Mouse (Mus musculus) monocyte, adult 5-6 weeks (primary cell): Measurements from ENCODE around the gene March5. TPM values are rescaled to one million over a fixed set of nuclear protein-coding genes. Genes with fewer than 3 reads are reported as not detected.
"Not testable (repeated sequence)": the region's sequence is repeated elsewhere in the genome, so short reads cannot be mapped to it uniquely, and the experiment has no call there.

Experiments used
- ATAC-seq: fragments of 153-309, 156-312 bp; replicated peaks from 2 replicates; pipeline ENCODE4 v1.8.0; 2017; ENCODE audit warnings: mild to moderate bottlenecking; ENCODE audit not compliant: low TSS enrichment, insufficient number of reproducible peaks, severe bottlenecking, poor library complexity, low FRiP score
- total RNA-seq: library from RNA; stranded (forward); fragments of 200-1000, 200-491, 200-594 nt; gene quantifications from 3 replicates; pipeline ENCODE4 v1.2.3, GENCODE M21; 2017

March5 gene
- total RNA-seq, 1 experiment from 2014 or later, result 122 TPM

GRCm38 (mm10) chr19:37206641-37207302 is 571 bp upstream of the March5 start:
- 0 out of 2 replicates have a peak, but pooled peaks have one; percentile 19 for ATAC-seq

DNA sequence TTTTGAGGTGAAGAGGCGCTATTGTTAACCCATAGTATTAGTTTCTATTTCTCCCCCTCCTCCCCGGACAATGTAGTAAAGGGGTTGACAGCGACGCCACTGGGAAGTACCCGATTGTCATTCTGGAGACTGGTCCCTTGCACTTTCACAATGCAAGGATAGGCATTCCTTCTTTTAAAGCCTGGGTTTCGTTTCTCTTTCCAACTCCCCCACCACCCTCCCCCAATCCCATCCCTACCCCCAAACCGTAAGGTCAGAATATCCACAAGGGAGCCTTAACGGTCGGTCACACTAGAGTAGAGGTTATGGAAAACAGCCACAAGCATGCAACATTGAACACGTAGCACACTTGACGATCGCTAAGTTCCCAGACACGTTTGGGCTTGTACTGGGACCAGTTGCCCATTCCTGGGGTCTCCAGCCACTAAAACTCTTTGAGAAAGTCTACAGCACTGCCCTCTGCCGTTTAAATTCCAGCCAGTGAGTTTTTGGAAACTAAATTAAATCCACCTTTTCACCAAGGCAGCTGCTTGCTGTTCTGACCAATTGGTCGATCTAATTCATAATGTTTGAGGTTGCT is 923 bp downstream of the March5 start, which contains the start of gene Cpeb3:
Cpeb3 (minus strand) TSS at position 426 of the 580 bp plus-strand sequence.
- no peak for ATAC-seq

- no peak for ATAC-seq
These were observed 1.6 kb downstream of the March5 start for GRCm38 (mm10) chr19:37208986-37209385.

DNA sequence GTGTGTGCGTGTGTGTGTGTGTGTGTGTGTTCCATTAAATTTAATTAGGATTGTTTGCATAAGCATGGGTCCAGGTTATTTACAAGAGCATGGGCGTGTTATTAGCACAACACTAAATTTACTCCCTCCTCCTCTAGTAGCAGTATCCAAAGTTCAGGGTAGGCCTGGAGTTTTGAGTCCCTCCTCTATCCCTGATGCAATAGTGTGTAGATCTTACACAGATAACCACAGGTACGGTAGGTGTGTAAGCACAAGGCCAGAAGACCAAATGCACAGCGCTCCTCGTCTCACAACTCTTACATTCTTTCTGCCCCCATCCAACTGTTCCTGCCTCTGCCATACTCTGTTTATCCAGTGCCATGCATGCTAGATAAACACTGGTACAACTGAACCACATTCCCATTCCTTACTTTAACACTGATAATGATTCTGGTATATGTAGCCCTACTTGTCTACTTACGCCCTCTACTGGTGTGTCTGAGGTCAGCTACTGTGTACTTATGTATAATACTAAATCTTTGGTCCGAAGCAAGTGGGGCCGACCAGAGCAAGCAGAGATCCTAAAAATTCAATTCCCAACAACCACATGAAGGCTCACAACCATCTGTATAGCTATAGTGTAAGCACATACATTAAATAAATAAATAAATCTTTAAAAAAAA is 2.3 kb downstream of the March5 start:
- no peak for ATAC-seq

- no peak for ATAC-seq
These were observed 3.1 kb downstream of the March5 start for GRCm38 (mm10) chr19:37210457-37210856.

DNA sequence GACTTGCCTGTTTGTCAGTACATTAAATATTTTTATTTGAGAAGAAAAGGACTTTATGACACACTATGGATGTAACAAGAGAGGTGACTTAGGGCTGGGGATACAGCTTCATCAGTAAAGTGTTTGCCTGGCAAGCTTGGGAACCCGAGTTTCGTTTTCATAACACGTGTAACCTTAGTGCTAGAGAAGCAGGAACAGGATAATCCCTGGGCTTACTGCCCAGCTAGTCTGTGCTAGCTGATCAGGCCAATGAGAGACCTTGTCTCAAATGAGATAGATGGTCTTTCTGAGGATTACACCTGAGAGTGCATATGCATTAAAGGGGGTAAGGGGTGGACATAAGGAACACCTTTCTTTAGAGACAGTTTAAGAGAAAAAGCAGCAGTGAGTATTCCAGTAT is 4.1 kb downstream of the March5 start:
- no peak for ATAC-seq

- ATAC-seq, result no peak
These were observed 7.4 kb downstream of the March5 start for GRCm38 (mm10) chr19:37214711-37215110.

DNA sequence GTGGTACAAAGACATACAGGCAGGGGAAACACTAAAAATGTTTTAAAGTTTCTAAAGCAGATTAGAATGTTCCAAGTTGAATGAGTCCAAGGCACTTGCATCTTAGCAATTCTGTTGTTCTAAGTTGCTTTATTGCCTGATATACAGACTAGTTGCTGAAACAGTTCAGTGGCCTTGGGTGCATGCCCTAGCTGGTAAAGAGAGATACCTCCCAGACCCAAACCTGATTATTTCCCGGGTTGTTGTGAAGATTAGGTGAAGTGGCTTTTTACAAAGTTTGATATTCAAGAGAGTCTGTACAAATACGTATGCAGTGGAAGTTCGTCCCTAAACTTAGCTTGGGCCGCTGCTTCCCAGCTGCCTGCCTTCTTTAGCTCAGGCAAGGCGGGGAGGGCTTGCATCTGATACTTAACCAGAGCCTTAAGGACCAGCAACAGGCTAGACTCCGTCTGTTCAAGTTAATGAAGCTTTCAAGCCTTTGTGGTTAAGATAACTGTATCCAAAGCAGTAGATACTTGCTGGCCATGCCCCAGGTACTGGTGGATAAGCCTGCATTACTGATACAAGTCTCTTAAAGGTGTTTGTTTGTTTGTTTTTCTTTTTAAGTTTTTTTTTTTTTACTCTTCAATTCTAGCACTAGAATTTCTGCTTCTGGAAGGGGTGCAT is 18.0 kb downstream of the March5 start:
- ATAC-seq, result no peak

DNA sequence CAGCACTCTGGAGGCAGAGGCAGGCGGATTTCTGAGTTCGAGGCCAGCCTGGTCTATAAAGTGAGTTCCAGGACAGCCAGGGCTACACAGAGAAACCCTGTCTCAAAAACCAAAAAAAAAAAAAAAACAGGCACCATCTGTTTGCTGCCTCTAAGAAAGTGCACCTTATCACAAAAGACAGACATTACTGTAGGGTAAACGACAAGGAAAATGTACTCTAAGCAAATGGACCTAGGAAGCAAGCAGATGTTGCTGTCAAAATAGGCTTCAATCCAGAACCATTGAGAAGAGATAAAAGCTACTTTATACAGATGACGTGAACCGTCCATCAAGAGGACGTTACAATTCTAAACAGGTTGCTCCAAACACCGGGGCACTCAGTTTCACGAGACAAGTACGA is 25.3 kb downstream of the March5 start:
- ATAC-seq, result not testable (repeated sequence)

- no peak for ATAC-seq
These were observed 26.5 kb downstream of the March5 start for GRCm38 (mm10) chr19:37233561-37234539.

DNA sequence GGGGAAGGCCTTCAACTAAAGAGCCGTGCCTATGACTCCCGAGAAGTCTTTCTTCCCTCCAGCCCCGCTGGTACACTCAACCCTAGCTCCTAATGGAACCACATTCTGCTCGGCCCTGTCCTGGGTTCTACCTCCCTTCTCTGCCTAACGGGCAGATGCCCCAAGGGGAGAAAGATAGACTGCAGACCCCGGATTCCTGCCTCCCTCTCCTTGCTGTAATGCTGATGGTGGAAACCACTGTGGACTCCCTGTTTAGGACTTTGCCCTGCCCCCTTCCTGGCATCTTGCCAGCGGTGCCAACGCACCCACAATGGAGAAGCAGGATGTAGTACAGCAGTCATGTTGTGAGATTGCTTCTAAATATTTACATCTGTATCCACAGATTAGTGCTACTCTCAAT is 28.5 kb downstream of the March5 start:
- no peak for ATAC-seq

GRCm38 (mm10) chr19:37237306-37237705 is 30.0 kb downstream of the March5 start:
- no peak for ATAC-seq

DNA sequence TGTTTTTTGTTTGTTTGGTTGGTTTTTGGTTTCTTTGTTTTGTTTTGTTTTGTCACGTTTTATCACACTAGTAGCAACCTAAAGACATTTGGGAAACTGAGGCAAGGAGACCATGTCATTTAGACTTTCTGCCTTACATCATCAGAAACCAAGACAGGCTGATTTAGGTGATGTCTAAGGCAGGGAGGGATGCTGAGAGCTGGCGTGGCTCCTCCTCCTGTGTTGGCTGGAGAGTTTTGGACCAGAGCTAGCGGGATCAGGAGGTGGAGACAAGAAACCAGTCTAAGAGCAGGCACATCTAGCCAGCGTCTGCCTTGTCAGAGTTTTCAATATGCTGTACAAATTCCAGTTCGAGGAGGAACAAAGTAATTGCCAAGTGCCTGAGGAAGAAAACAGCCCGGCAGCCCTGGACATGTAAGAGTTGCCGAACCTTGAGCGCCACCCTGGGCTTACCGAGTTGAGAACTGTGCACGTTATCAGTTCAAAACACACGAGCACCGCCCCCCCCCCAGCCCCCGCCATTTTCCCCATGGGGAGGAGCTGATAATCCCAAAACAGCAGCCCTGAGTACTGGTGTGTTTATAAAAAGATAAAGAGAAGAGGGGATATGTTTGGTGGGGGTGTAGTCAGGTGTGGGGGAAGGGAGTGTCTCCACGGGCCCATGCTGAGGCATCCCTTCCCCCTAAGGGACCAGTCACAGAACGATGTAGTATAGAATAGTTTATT is 30.5 kb downstream of the March5 start:
- ATAC-seq, result no peak

GRCm38 (mm10) chr19:37238651-37239050 is 31.3 kb downstream of the March5 start:
- ATAC-seq, result no peak

DNA sequence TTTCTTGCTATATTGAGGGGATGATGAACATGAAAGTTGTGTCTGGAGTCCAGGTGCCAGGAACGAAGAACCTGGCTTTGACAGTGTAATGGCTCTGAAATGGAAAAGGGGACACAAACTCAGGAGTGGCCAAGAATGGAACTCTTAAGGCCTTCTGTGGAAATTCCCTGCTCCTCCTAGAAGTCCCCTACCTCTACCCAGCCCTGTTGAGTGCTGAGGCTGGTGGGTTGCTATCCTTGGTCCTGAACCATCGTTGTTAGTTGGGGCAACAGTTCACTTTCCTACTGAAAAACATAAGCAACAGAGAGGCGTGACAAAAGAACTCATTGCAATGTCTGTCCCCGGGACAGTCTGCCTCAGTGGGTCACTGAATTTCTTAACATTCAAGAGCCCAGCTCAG is 31.8 kb downstream of the March5 start:
- no peak for ATAC-seq

- no peak for ATAC-seq
These were observed 33.9 kb downstream of the March5 start for GRCm38 (mm10) chr19:37241201-37241600.

DNA sequence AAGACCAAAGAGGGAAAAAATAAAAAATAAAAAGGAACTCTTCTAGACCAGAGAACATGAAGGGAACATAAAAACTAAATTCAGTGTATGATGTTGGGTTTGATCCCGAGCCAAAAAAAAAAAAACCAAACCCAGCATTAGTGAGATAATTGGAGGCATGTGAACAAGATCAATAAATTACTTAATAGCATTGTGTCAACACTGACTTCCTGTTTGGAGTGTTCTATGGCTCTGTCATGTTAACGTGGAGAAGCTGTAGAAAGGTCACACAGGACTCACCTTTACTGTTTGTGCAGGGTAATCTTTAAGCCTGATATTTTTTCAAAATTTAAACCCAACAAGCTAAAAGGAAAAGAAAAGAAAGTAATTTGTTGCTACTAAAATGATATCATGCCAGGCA is 35.4 kb downstream of the March5 start:
- ATAC-seq, result no peak

DNA sequence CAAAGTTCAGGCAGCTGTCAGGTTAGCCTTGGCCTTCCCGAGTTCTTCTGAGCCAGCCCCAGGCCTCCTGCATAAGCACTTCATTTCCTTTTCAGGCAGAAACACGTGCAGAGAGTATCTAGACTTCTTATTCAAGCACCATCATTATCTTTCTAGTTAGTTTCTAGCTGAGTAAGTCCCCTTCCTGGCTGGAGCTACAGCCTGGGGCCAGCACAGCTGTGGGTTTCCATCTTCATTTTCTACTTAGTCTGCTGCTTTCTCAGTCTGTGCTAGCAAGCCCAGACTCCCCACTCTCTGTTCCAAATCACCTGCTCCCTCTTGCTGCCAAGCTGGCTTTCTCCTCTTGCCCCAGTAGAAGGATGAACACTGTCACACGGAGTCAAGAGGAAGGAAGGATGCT is 39.5 kb downstream of the March5 start:
- ATAC-seq, result no peak
